Mouse (Mus musculus) heart, postnatal 0 days (tissue): ENCODE data around the gene Ptgir.

Experiments
- CTCF ChIP-seq: IDR thresholded peaks from 2 replicates; pipeline ENCODE4 v1.5.1; 2016; ENCODE audit warnings: antibody characterized with exemption, control low read depth, low read depth
- EP300 ChIP-seq: IDR thresholded peaks from 2 replicates; pipeline ENCODE4 v1.6.1; 2016; ENCODE audit warnings: antibody characterized with exemption, low read depth

DNA sequence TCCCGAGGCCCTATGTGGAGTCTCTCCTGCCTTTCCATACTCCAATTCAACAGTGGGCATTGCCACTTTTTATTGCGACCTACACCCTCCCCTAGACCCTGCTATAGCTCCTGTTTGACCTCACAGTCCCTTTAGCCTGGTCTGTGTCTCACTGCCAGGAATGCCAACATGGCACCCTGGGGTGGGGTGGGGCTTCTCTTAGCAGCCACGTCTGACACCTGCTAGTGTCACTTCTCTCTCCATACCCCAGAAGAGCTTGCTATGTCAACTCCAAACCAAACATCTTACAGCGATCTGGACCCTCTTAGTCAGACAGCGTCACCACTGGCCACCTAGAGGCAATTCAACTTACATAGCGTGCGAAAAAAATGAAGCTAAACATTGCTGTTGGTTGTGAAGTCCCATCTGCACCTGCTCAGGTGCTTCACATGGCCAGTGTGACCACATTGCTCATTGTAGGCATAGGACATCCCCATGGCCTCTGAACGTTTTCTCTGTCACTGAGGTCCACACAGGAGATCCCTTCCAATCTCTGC, 42.7 kb downstream of the Ptgir start:
- TF ChIP-seq CTCF (no peak), EP300 (no peak)
